Mouse (Mus musculus) MEL (cell line): ENCODE measurements around the gene Sipa1l3.

Source experiments
- MAX ChIP-seq: IDR thresholded peaks from 2 replicates; pipeline ENCODE4 v1.6.1; 2011; ENCODE audit warnings: low read length, improper control_type of control experiment
- MYC ChIP-seq: IDR thresholded peaks from 2 replicates; pipeline ENCODE4 v1.6.1; 2011; ENCODE audit warnings: low read depth, mild to moderate bottlenecking, low read length, improper control_type of control experiment, moderate library complexity

GRCm38 (mm10) chr7:29374054-29374453 is 144.4 kb downstream of the Sipa1l3 start:
- TF ChIP-seq MAX (no peak), MYC (no peak)
